Mouse (Mus musculus) embryonic facial prominence, embryonic 14.5 days (tissue): ENCODE measurements at regions not wholly inside any gene's neighbourhood (a gene's known extent, or its start where the extent isn't known, plus 50 kb on each side); places are given as distances from the start of the nearest gene placed in this dataset.

Source experiments
- ATAC-seq: fragments of 200-750 bp; cut with Nextera tagmentation; 2 replicates; pipeline ENCODE4 v1.8.0; 2017; ENCODE audit warnings: low read depth, moderate number of reproducible peaks, moderate TSS enrichment
- DNase-seq: peaks from one replicate; pipeline ENCODE4 v3.0.0-alpha.2; 2015; ENCODE audit warnings: low spot score
- H3K27ac ChIP-seq: fragments of 300-500 bp; sonication (generic); replicated peaks from 2 replicates; pipeline ENCODE4 v1.5.1; 2014; ENCODE audit warnings: low read depth, mild to moderate bottlenecking, low read length, moderate library complexity
- H3K27me3 ChIP-seq: fragments of 300-500 bp; sonication (generic); replicated peaks from 2 replicates; pipeline ENCODE4 v1.6.1; 2014; ENCODE audit warnings: low read length; ENCODE audit not compliant: control insufficient read depth, insufficient read depth
- H3K36me3 ChIP-seq: fragments of 300-500 bp; sonication (generic); 2 replicates; pipeline ENCODE4 v1.6.1; 2014; ENCODE audit warnings: low read length, mixed read lengths; ENCODE audit not compliant: control insufficient read depth, insufficient read depth
- H3K4me1 ChIP-seq: fragments of 300-500 bp; sonication (generic); 2 replicates; pipeline ENCODE4 v1.6.1; 2014; ENCODE audit warnings: antibody characterized with exemption, low read length; ENCODE audit not compliant: control insufficient read depth, insufficient read depth
- H3K4me2 ChIP-seq: fragments of 300-500 bp; sonication (generic); 2 replicates; pipeline ENCODE4 v1.6.1; 2014; ENCODE audit warnings: low read depth, mild to moderate bottlenecking, low read length, moderate library complexity, mixed read lengths
- H3K4me3 ChIP-seq: fragments of 300-500 bp; sonication (generic); 2 replicates; pipeline ENCODE4 v1.5.1; 2014; ENCODE audit warnings: low read depth, mild to moderate bottlenecking, low read length
- H3K9ac ChIP-seq: fragments of 300-500 bp; sonication (generic); 2 replicates; pipeline ENCODE4 v1.6.1; 2014; ENCODE audit warnings: low read depth, mild to moderate bottlenecking, low read length, moderate library complexity, mixed read lengths
- H3K9me3 ChIP-seq: fragments of 300-500 bp; sonication (generic); 2 replicates; pipeline ENCODE4 v1.6.1; 2016; ENCODE audit warnings: low read length; ENCODE audit not compliant: control insufficient read depth
- WGBS: fragments of 180-500 bp; shearing (Covaris S2); extraction: QIAGEN DNeasy Blood & Tissue Kit; methylation state at CpG from one replicate; pipeline ENCODE4 v1.1.7; 2014; 5-methylcytosine and 5-hydroxymethylcytosine counted together

GRCm38 (mm10) chr10:95057051-95057714 lies 112.5 kb upstream of the Plxnc1 start:
- DNase-seq (no peak), ATAC-seq (no peak)
- no peak overlapping the region for H3K4me3 ChIP-seq
- H3K9ac ChIP-seq: no peak overlapping the region
- 69% methylated on average over 9 of the region's 9 CpGs for WGBS
- H3K27ac ChIP-seq: no peak overlapping the region
- no peaks in the 10 kb centered on the region for H3K36me3 ChIP-seq
- H3K4me2 ChIP-seq: no peak overlapping the region
- H3K9me3 ChIP-seq: no peaks in the 10 kb centered on the region
- 0 out of 2 replicates have a peak, but pooled peaks cover 4% of the 10 kb centered on the region for H3K4me1 ChIP-seq
- no peaks in the 10 kb centered on the region for H3K27me3 ChIP-seq

GRCm38 (mm10) chr10:95056541-95056940 lies 111.9 kb upstream of the Plxnc1 start:
- Histone ChIP-seq H3K9me3 (no peaks in the 10 kb centered on the region), H3K4me3 (no peak overlapping the region), H3K27me3 (no peaks in the 10 kb centered on the region), H3K4me2 (no peak overlapping the region), H3K4me1 (0 out of 2 replicates have a peak, but pooled peaks cover 4% of the 10 kb centered on the region), H3K27ac (no peak overlapping the region), H3K36me3 (no peaks in the 10 kb centered on the region), H3K9ac (no peak overlapping the region)
- ATAC-seq (no peak), DNase-seq (no peak)
- WGBS: 80% methylated on average over 4 of the region's 4 CpGs

- Histone ChIP-seq H3K4me1 (0 out of 2 replicates have a peak, but pooled peaks cover 4% of the 10 kb centered on the region), H3K36me3 (no peaks in the 10 kb centered on the region), H3K27ac (no peak overlapping the region), H3K9ac (no peak overlapping the region), H3K4me3 (no peak overlapping the region), H3K27me3 (no peaks in the 10 kb centered on the region), H3K4me2 (no peak overlapping the region), H3K9me3 (no peaks in the 10 kb centered on the region)
- ATAC-seq (no peak), DNase-seq (no peak)
- 91% methylated on average over 3 of the region's 3 CpGs for WGBS
These were observed 110.2 kb upstream of the Plxnc1 start for GRCm38 (mm10) chr10:95054869-95055268.

DNA sequence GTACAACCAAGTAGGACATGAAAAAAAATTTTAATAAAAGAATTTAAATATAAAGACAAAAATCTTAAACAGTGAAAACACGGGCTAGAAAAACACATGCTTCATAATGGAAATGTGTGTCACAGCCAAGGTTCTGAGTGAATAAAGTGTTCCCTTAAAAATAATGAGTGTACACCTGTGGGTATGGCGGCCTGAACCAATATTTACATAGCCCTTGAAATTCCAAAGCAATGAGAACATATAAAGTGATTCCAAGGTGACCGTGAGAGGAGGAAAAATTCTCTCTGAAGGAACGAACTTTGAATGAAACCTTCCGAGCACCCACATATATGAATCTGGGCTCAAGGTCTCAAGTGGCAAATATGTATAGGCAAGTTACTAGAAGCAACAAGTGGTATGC lies 104.2 kb upstream of the Plxnc1 start:
- 80% methylated on average over 5 of the region's 5 CpGs for WGBS
- ATAC-seq (no peak), DNase-seq (no peak)
- Histone ChIP-seq H3K27me3 (no peaks in the 10 kb centered on the region), H3K27ac (no peak overlapping the region), H3K9ac (no peak overlapping the region), H3K4me2 (no peak overlapping the region), H3K9me3 (no peaks in the 10 kb centered on the region), H3K4me3 (no peak overlapping the region), H3K4me1 (no peaks in the 10 kb centered on the region; the same call in 1 of the 2 replicates), H3K36me3 (no peaks in the 10 kb centered on the region)

- Histone ChIP-seq H3K9ac (no peak overlapping the region), H3K9me3 (no peaks in the 10 kb centered on the region), H3K27ac (no peak overlapping the region), H3K4me3 (no peak overlapping the region), H3K4me1 (no peaks in the 10 kb centered on the region; the same call in 1 of the 2 replicates), H3K27me3 (no peaks in the 10 kb centered on the region), H3K36me3 (no peaks in the 10 kb centered on the region), H3K4me2 (no peak overlapping the region)
- DNase-seq: peak; percentile 46
- ATAC-seq: no peak
- WGBS: 17% methylated on average over 7 of the region's 7 CpGs
These were observed 99.3 kb upstream of the Plxnc1 start for GRCm38 (mm10) chr10:95043978-95044377.

DNA sequence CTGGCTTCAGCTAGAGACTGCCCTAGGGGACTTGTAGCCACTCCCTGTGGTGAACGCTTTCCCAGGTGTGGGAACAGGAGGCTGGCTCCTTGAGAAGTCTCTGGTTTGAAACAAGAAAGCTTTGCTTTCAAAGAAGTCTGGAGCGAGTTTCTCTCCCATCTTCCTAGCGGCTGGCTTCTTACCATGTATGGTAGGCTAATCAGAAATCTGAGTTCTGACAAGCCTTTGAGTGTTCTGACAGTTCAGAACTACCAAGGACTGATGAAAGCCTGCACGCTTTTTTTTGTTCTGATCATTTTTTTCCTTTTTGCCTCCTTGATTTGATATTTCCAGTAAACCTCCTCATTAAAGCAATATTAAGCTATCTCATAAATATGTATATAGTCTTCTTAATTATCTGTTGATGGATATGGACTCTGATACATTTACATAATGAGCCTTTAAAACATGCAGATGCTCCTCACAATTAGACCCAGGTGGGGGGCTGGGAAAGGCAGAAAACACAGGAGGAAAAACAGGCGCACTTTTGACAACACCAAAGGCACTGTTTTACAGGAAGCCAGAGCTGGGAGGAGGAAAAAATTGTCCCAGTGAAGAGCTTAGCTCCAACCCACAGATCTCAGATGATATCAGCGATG lies 95.7 kb upstream of the Plxnc1 start:
- no peak for DNase-seq

GRCm38 (mm10) chr10:95036043-95036697 lies 91.5 kb upstream of the Plxnc1 start:
- ATAC-seq (no peak), DNase-seq (no peak)
- Histone ChIP-seq H3K27me3 (no peaks in the 10 kb centered on the region), H3K4me3 (no peak overlapping the region), H3K4me2 (no peak overlapping the region), H3K9ac (no peak overlapping the region), H3K9me3 (no peaks in the 10 kb centered on the region), H3K36me3 (no peaks in the 10 kb centered on the region), H3K4me1 (no peaks in the 10 kb centered on the region; the same call in 1 of the 2 replicates), H3K27ac (no peak overlapping the region)
- WGBS: 81% methylated on average over 4 of the region's 4 CpGs

More for the DNA sequence above, 95.7 kb upstream of the Plxnc1 start:
- H3K36me3 ChIP-seq: no peaks in the 10 kb centered on the region
- no peak overlapping the region for H3K4me2 ChIP-seq
- no peak overlapping the region for H3K27ac ChIP-seq
- no peaks in the 10 kb centered on the region for H3K27me3 ChIP-seq
- no peak overlapping the region for H3K9ac ChIP-seq
- no peaks in the 10 kb centered on the region; the same call in 1 of the 2 replicates for H3K4me1 ChIP-seq
- no peaks in the 10 kb centered on the region for H3K9me3 ChIP-seq
- ATAC-seq: no peak
- WGBS: 46% methylated on average over 6 of the region's 6 CpGs
- H3K4me3 ChIP-seq: no peak overlapping the region

GRCm38 (mm10) chr10:95035371-95035770 lies 90.7 kb upstream of the Plxnc1 start:
- H3K27ac ChIP-seq: no peak overlapping the region
- no peak overlapping the region for H3K9ac ChIP-seq
- no peaks in the 10 kb centered on the region for H3K9me3 ChIP-seq
- H3K4me2 ChIP-seq: no peak overlapping the region
- ATAC-seq: no peak
- H3K27me3 ChIP-seq: no peaks in the 10 kb centered on the region
- no peak overlapping the region for H3K4me3 ChIP-seq
- DNase-seq: peak; percentile 84
- H3K36me3 ChIP-seq: no peaks in the 10 kb centered on the region
- no peaks in the 10 kb centered on the region; the same call in 1 of the 2 replicates for H3K4me1 ChIP-seq
- WGBS: 60% methylated on average over 3 of the region's 3 CpGs
